ENCODE assay signal across 15 mouse cellular contexts in the genomic region with DNA sequence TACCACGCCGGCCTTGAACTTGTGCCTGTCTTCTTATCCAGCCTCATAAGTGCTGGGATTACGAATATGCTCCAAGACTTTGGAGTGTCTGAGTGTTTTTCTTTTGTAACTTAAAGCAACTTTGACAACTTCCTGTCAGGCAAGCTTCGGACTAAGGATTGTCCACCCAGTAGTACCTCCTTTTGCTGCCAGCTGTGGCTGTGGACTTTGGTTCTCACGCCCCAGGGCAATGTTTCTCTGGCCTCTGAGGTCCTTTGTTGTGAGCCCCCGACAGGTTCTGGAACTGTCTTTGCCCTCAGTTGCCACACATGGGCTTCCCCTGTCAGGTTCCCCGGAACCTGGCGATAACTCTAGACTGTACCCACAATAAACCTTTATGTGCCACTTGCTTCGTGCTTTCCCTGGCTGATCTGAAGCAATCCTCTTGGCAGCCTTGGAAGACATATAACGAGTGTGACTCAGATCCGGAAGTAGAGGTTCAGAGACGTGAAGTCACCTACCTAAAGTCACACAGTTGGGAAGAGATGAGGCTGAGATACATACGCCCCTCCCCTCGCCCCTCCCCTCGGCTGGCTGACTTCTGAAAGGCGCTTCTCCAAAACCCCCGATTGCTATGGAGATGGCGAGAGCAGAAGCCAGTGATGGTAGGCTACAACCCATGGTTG. TPM values are rescaled to one million over a fixed set of nuclear protein-coding genes. Genes with fewer than 3 reads are reported as not detected.
DNase-seq lines count a peak whose midpoint lies in the region; ATAC-seq and TF ChIP-seq lines count a peak whose summit lies in the region.
"Had no signal": no experiment of that assay in that cellular context is flagged by ENCODE, and none has a peak within 500 bp of the region (broad histone marks: within the 10 kb centered on the region; RNA-seq: fewer than 3 reads in every experiment).

No protein-coding gene starts in this region.

- H3K9me3 ChIP-seq in kidney, embryonic 16.5 days (ENCODE audit: low read length): no peaks in the 10 kb centered on the region
- H3K9me3 ChIP-seq in E14TG2a.4 (ENCODE audit: low read length): no peaks in the 10 kb centered on the region
- H3K9me3 ChIP-seq in hindbrain, embryonic 12.5 days (replicated peaks): no peaks in the 10 kb centered on the region
- H3K9me3 ChIP-seq: neural tube, embryonic 15.5 days had no signal

- H3K4me2 ChIP-seq in kidney, embryonic 16.5 days (replicated peaks; ENCODE audit: low read depth, low read length): no peak overlapping the region
- no peak overlapping the region for H3K4me2 ChIP-seq in hindbrain, embryonic 12.5 days (replicated peaks)
- H3K4me2 ChIP-seq: neural tube, embryonic 15.5 days had no signal

- no peaks in the 10 kb centered on the region; the same call in 1 of the 2 replicates for H3K4me1 ChIP-seq in kidney, adult 2 months (ENCODE audit: control insufficient read depth, insufficient read depth, low read length)
- peaks cover 22% of the 10 kb centered on the region for H3K4me1 ChIP-seq in kidney, embryonic 16.5 days (ENCODE audit: insufficient read depth, low read length)
- H3K4me1 ChIP-seq in E14TG2a.4 (replicated peaks; ENCODE audit: low read depth, low read length): peaks cover 81% of the 10 kb centered on the region
- peaks cover 41% of the 10 kb centered on the region for H3K4me1 ChIP-seq in thymus, adult 2 months (replicated peaks; ENCODE audit: control insufficient read depth, insufficient read depth, low read length)
- no peaks in the 10 kb centered on the region; the same call in 1 of the 2 replicates for H3K4me1 ChIP-seq in hindbrain, embryonic 12.5 days
- H3K4me1 ChIP-seq: neural tube, embryonic 15.5 days had no signal

- H3K9ac ChIP-seq in kidney, embryonic 16.5 days (replicated peaks; ENCODE audit: low read length): no peak overlapping the region
- H3K9ac ChIP-seq in hindbrain, embryonic 12.5 days: no peak overlapping the region
- H3K9ac ChIP-seq: neural tube, embryonic 15.5 days had no signal

- H3K36me3 ChIP-seq in kidney, adult 2 months (ENCODE audit: control insufficient read depth, insufficient read depth, low read length): no peaks in the 10 kb centered on the region
- H3K36me3 ChIP-seq in kidney, embryonic 16.5 days (ENCODE audit: insufficient read depth, low read length): no peaks in the 10 kb centered on the region
- H3K36me3 ChIP-seq in E14TG2a.4 (ENCODE audit: insufficient read depth, low read length): no peaks in the 10 kb centered on the region
- H3K36me3 ChIP-seq in thymus, adult 2 months (ENCODE audit: control insufficient read depth, insufficient read depth, low read length): no peaks in the 10 kb centered on the region
- H3K36me3 ChIP-seq in hindbrain, embryonic 12.5 days: no peaks in the 10 kb centered on the region
- H3K36me3 ChIP-seq: neural tube, embryonic 15.5 days had no signal

- 64% methylated on average over 18 of the region's 18 CpGs for WGBS in kidney, adult 2 months
- WGBS in kidney, embryonic 16.5 days: 61% methylated on average over 18 of the region's 18 CpGs
- 55% methylated on average over 18 of the region's 18 CpGs for WGBS in thymus, adult 2 months
- 61% methylated on average over 18 of the region's 18 CpGs for WGBS in hindbrain, embryonic 12.5 days

- peak; percentile 69 for DNase-seq in kidney, adult 2 months
- DNase-seq in induced T-regulatory cell, adult 2 months (ENCODE audit: low read depth): peak; percentile 93
- peak; percentile 65 for DNase-seq in thymus, adult 2 months
- no peak for DNase-seq in adrenal gland, adult 2 months
- DNase-seq in retina, embryonic 14.5 days (ENCODE audit: low spot score): no peak
- DNase-seq: liver; spleen, adult 18-20 months had no signal

- no peak for ATAC-seq in kidney, embryonic 16.5 days (ENCODE audit: low FRiP score, low TSS enrichment)
- no peak for ATAC-seq in hindbrain, embryonic 12.5 days (ENCODE audit: low FRiP score)
- ATAC-seq: Patski had no signal

- TF ChIP-seq POLR2A in kidney, adult 2 months (IDR thresholded peaks at IDR 0.05; ENCODE audit: low read depth, low read length): no peak
- TF ChIP-seq POLR2A in thymus, adult 2 months (IDR thresholded peaks at IDR 0.05; ENCODE audit: control insufficient read depth, extremely low read depth, insufficient read depth, low read length, poor library complexity): no peak

- no peak overlapping the region for H3K27ac ChIP-seq in kidney, adult 2 months (ENCODE audit: insufficient read depth, low read depth, low read length)
- H3K27ac ChIP-seq in kidney, embryonic 16.5 days (ENCODE audit: low read length): no peak overlapping the region
- H3K27ac ChIP-seq in thymus, adult 2 months (ENCODE audit: control insufficient read depth, insufficient read depth, low read length): peak overlapping the region; percentile 62; the same call in 1 of the 2 replicates
- H3K27ac ChIP-seq in hindbrain, embryonic 12.5 days: no peak overlapping the region
- H3K27ac ChIP-seq: macrophage; neural tube, embryonic 15.5 days had no signal

- H3K4me3 ChIP-seq in kidney, adult 2 months (ENCODE audit: insufficient read depth, low read depth, low read length): no peak overlapping the region
- no peak overlapping the region for H3K4me3 ChIP-seq in kidney, embryonic 16.5 days (ENCODE audit: low read length)
- peak overlapping the region; percentile 43 for H3K4me3 ChIP-seq in E14TG2a.4 (replicated peaks; ENCODE audit: low read length)
- H3K4me3 ChIP-seq in thymus, adult 2 months (ENCODE audit: control insufficient read depth, insufficient read depth, low read length): peak overlapping the region; percentile 10
- no peak overlapping the region for H3K4me3 ChIP-seq in hindbrain, embryonic 12.5 days
- H3K4me3 ChIP-seq: neural tube, embryonic 15.5 days had no signal

- TF ChIP-seq CTCF in kidney, adult 2 months (conservative IDR thresholded peaks at IDR 0.05; ENCODE audit: insufficient read depth, insufficient read length, low read depth, low read length): no peak
- no peak for TF ChIP-seq CTCF in E14TG2a.4 (conservative IDR thresholded peaks at IDR 0.05; ENCODE audit: low read length)
- TF ChIP-seq CTCF in thymus, adult 2 months (IDR thresholded peaks at IDR 0.05; ENCODE audit: borderline replicate concordance, control insufficient read depth, extremely low read depth, insufficient read depth, low read length, poor library complexity): no peak

- H3K27me3 ChIP-seq in kidney, adult 2 months (replicated peaks; ENCODE audit: control insufficient read depth, insufficient read depth, low read length): no peaks in the 10 kb centered on the region
- H3K27me3 ChIP-seq in kidney, embryonic 16.5 days (ENCODE audit: insufficient read depth, low read length): peaks cover 13% of the 10 kb centered on the region
- peaks cover 17% of the 10 kb centered on the region for H3K27me3 ChIP-seq in E14TG2a.4 (ENCODE audit: insufficient read depth, low read length)
- H3K27me3 ChIP-seq in thymus, adult 2 months (ENCODE audit: control insufficient read depth, insufficient read depth, low read length): no peaks in the 10 kb centered on the region
- H3K27me3 ChIP-seq in hindbrain, embryonic 12.5 days: peaks cover 40% of the 10 kb centered on the region
- H3K27me3 ChIP-seq: Patski had no signal

RNA-seq across cellular contexts. Expression of a gene that starts 0.7 kb away (rescaled TPM):
- 0.69 and 1.0 TPM in 2 replicates for polyA plus RNA-seq in kidney, adult 2 months (2012; rRNA removed)
- 4.2 and 4.5 TPM in 2 replicates for polyA plus RNA-seq in kidney, embryonic 16.5 days (2015; fragmentation: Nextera tagmentation; extraction: Ambion mirVana)
- 4.4 and 5.7 TPM in 2 replicates for polyA plus RNA-seq in thymus, adult 2 months (2012; rRNA removed)
- total RNA-seq in adrenal gland, adult 2 months (2021): under 1 TPM; 0.14 to 0.46 TPM
- 0.12 and 0.21 TPM in 2 replicates for polyA plus RNA-seq in adrenal gland, adult 2 months (2012; rRNA removed)
- 2.3 and 2.5 TPM in 2 replicates for polyA plus RNA-seq in hindbrain, embryonic 12.5 days (2016; fragmentation: Nextera tagmentation; extraction: Ambion mirVana)
- polyA plus RNA-seq: macrophage had no signal

RNA-seq across cellular contexts. Expression of a gene that starts 7.7 kb away (rescaled TPM):
- polyA plus RNA-seq in kidney, adult 2 months (2012; rRNA removed): 0.52 and 0.81 TPM in 2 replicates
- polyA plus RNA-seq in kidney, embryonic 16.5 days (2015; fragmentation: Nextera tagmentation; extraction: Ambion mirVana): not detected in 2 replicates
- polyA plus RNA-seq in thymus, adult 2 months (2012; rRNA removed): 4.9 and 5.3 TPM in 2 replicates
- total RNA-seq in adrenal gland, adult 2 months (2021): under 1 TPM in 1 of 2 experiments, not detected in 1; 0.21 TPM
- polyA plus RNA-seq in adrenal gland, adult 2 months (2012; rRNA removed): 0.98 and 1.1 TPM in 2 replicates
- not detected in 2 replicates for polyA plus RNA-seq in hindbrain, embryonic 12.5 days (2016; fragmentation: Nextera tagmentation; extraction: Ambion mirVana)
- polyA plus RNA-seq: frontal cortex, adult 2 months; heart, embryonic 14.5 days; macrophage; neural tube, embryonic 15.5 days; Patski had no signal

RNA-seq across cellular contexts. Expression of a gene that starts 33.6 kb away (rescaled TPM):
- polyA plus RNA-seq in kidney, adult 2 months (2012; rRNA removed): 14.8 and 65.1 TPM in 2 replicates
- 7.4 and 7.6 TPM in 2 replicates for polyA plus RNA-seq in kidney, embryonic 16.5 days (2015; fragmentation: Nextera tagmentation; extraction: Ambion mirVana)
- 355 and 480 TPM in 2 replicates for polyA plus RNA-seq in thymus, adult 2 months (2012; rRNA removed)
- 10 to 100 TPM; 17.0 to 23.2 TPM for total RNA-seq in adrenal gland, adult 2 months (2021)
- polyA plus RNA-seq in adrenal gland, adult 2 months (2012; rRNA removed): 9.5 and 9.7 TPM in 2 replicates
- 4.8 and 5.0 TPM in 2 replicates for polyA plus RNA-seq in hindbrain, embryonic 12.5 days (2016; fragmentation: Nextera tagmentation; extraction: Ambion mirVana)
- polyA plus RNA-seq: Patski had no signal

RNA-seq across cellular contexts. Expression of a gene that starts 41.1 kb away (rescaled TPM):
- 5.6 and 5.9 TPM in 2 replicates for polyA plus RNA-seq in kidney, adult 2 months (2012; rRNA removed)
- polyA plus RNA-seq in kidney, embryonic 16.5 days (2015; fragmentation: Nextera tagmentation; extraction: Ambion mirVana): 13.5 and 13.8 TPM in 2 replicates
- 91.3 and 120 TPM in 2 replicates for polyA plus RNA-seq in thymus, adult 2 months (2012; rRNA removed)
- total RNA-seq in adrenal gland, adult 2 months (2021): 1 to 10 TPM; 5.4 to 6.7 TPM
- 7.5 and 10.1 TPM in 2 replicates for polyA plus RNA-seq in adrenal gland, adult 2 months (2012; rRNA removed)
- 11.6 and 13.4 TPM in 2 replicates for polyA plus RNA-seq in hindbrain, embryonic 12.5 days (2016; fragmentation: Nextera tagmentation; extraction: Ambion mirVana)

RNA-seq across cellular contexts. Expression of a gene that starts 42.7 kb away (rescaled TPM):
- not detected in 2 replicates for polyA plus RNA-seq in kidney, adult 2 months (2012; rRNA removed)
- polyA plus RNA-seq in kidney, embryonic 16.5 days (2015; fragmentation: Nextera tagmentation; extraction: Ambion mirVana): not detected in 2 replicates
- polyA plus RNA-seq in thymus, adult 2 months (2012; rRNA removed): 0.03 TPM in 2 replicates
- total RNA-seq in adrenal gland, adult 2 months (2021): not detected
- not detected in 2 replicates for polyA plus RNA-seq in adrenal gland, adult 2 months (2012; rRNA removed)
- 1.4 TPM in 2 replicates for polyA plus RNA-seq in hindbrain, embryonic 12.5 days (2016; fragmentation: Nextera tagmentation; extraction: Ambion mirVana)
- polyA plus RNA-seq: frontal cortex, adult 2 months; macrophage; Patski had no signal

Comparison
In these comparisons a context has a peak if more than half of its experiments do, and no peak if none do; other contexts are left out.
1. DNase-seq: peak in kidney, adult 2 months (single experiment), induced T-regulatory cell, adult 2 months (single experiment) and thymus, adult 2 months (single experiment); none in adrenal gland, adult 2 months (single experiment) and retina, embryonic 14.5 days (single experiment).
2. H3K4me3 ChIP-seq: peak in E14TG2a.4 (single experiment) and thymus, adult 2 months (single experiment); none in kidney, adult 2 months (single experiment), kidney, embryonic 16.5 days (single experiment) and hindbrain, embryonic 12.5 days (single experiment).